Mouse (Mus musculus) inflammation-experienced regulatory T-cells, adult 6 months (primary cell): ENCODE measurements around the gene Slc31a1. TPM values are rescaled to one million over a fixed set of nuclear protein-coding genes. Genes with fewer than 3 reads are reported as not detected.

ENCODE experiments used
- ATAC-seq: one replicate; pipeline ENCODE4 v1.8.0; 2017
- polyA plus RNA-seq, 3 experiments: library from polyadenylated mRNA; unstranded; fragments of 100-300 nt; shearing (Covaris generic); gene quantifications; one replicate each; pipeline ENCODE4 v1.2.1; 2017

Gene Slc31a1
- polyA plus RNA-seq, 3 experiments from 2014 or later, result 6.4 to 12.8 (median 9.3) TPM

- ATAC-seq, result peak; percentile 96
Measured at GRCm38 (mm10) chr4:62408601-62409282, 48.2 kb downstream of the Slc31a1 start, which contains the start of the genes Cdc26 and Prpf4. TSS of gene Cdc26 (minus strand) at chr4:62408642. TSS of gene Prpf4 (plus strand) at chr4:62408797.

GRCm38 (mm10) chr4:62409615-62410014 is 49.1 kb downstream of the Slc31a1 start:
- ATAC-seq, result no peak

GRCm38 (mm10) chr4:62410325-62410724 is 49.8 kb downstream of the Slc31a1 start:
- ATAC-seq, result no peak

- no peak for ATAC-seq
Measured at GRCm38 (mm10) chr4:62411606-62412005, 51.1 kb downstream of the Slc31a1 start.

- no peak for ATAC-seq
Measured at GRCm38 (mm10) chr4:62418448-62418847, 57.9 kb downstream of the Slc31a1 start.

GRCm38 (mm10) chr4:62419091-62419490 is 58.6 kb downstream of the Slc31a1 start:
- no peak for ATAC-seq

- ATAC-seq, result no peak
Measured at GRCm38 (mm10) chr4:62425891-62426290, 65.4 kb downstream of the Slc31a1 start.

- no peak for ATAC-seq
Measured at GRCm38 (mm10) chr4:62427978-62428758, 67.6 kb downstream of the Slc31a1 start.

GRCm38 (mm10) chr4:62429616-62430015 is 69.1 kb downstream of the Slc31a1 start:
- ATAC-seq, result no peak

- ATAC-seq, result no peak
Measured at GRCm38 (mm10) chr4:62430678-62431077, 70.2 kb downstream of the Slc31a1 start.

- no peak for ATAC-seq
Measured at GRCm38 (mm10) chr4:62431522-62431921, 71.0 kb downstream of the Slc31a1 start.

- no peak for ATAC-seq
Measured at GRCm38 (mm10) chr4:62433939-62434870, 73.7 kb downstream of the Slc31a1 start.

GRCm38 (mm10) chr4:62435081-62435480 is 74.6 kb downstream of the Slc31a1 start, which contains the start of gene Rnf183:
TSS of gene Rnf183 (minus strand) at chr4:62435252.
- ATAC-seq, result no peak

GRCm38 (mm10) chr4:62437256-62437778 is 76.8 kb downstream of the Slc31a1 start:
- no peak for ATAC-seq

GRCm38 (mm10) chr4:62437871-62438270 is 77.3 kb downstream of the Slc31a1 start:
- ATAC-seq, result no peak

- ATAC-seq, result no peak
Measured at GRCm38 (mm10) chr4:62439793-62440192, 79.3 kb downstream of the Slc31a1 start.

GRCm38 (mm10) chr4:62440544-62440943 is 80.0 kb downstream of the Slc31a1 start:
- no peak for ATAC-seq

- ATAC-seq, result no peak
Measured at GRCm38 (mm10) chr4:62440986-62441385, 80.5 kb downstream of the Slc31a1 start.
